Mouse (Mus musculus) limb, embryonic 11.5 days (tissue): ENCODE measurements around the gene Gm49355. TPM values are rescaled to one million over a fixed set of nuclear protein-coding genes. Genes with fewer than 3 reads are reported as not detected.

ENCODE experiments used
- polyA plus RNA-seq: library from polyadenylated mRNA; unstranded; fragments of >200 nt; fragmentation: Nextera tagmentation; extraction: Ambion mirVana; gene quantifications from 2 replicates; pipeline ENCODE4 v1.2.1, GENCODE M21; 2014

The Gm49355 gene
- polyA plus RNA-seq, 1 experiment from 2014 or later, result 0.04 TPM

Other genes with a start within 250 kb of the Gm49355 start
- 25.1 and 25.6 TPM in 2 replicates for gene 3830406C13Rik, start 197 bp downstream of the Gm49355 start, polyA plus RNA-seq
- gene Fezf2, start 64.2 kb downstream of the Gm49355 start, polyA plus RNA-seq, result 0.17 TPM in 1 of 2 replicates, not detected in the other